Mouse (Mus musculus) kidney, embryonic 15.5 days (tissue): ENCODE results near the gene Best3. TPM values are rescaled to one million over a fixed set of nuclear protein-coding genes. Genes with fewer than 3 reads are reported as not detected.
A peak's percentile ranks its signal among the peaks of the same experiment; 100 is the strongest.
"Not testable (repeated sequence)": the region's sequence is repeated elsewhere in the genome, so short reads cannot be mapped to it uniquely, and the experiment has no call there.

Experiments used
- ATAC-seq: fragments of 200-750 bp; cut with Nextera tagmentation; replicated peaks from 2 replicates; pipeline ENCODE4 v1.8.0; 2017; ENCODE audit warnings: moderate TSS enrichment; ENCODE audit not compliant: low FRiP score
- H3K27ac ChIP-seq: fragments of 300-500 bp; sonication (generic); 2 replicates; pipeline ENCODE4 v1.5.1; 2015; ENCODE audit warnings: mild to moderate bottlenecking, inconsistent platforms
- H3K27me3 ChIP-seq: fragments of 300-500 bp; sonication (generic); 2 replicates; pipeline ENCODE4 v1.6.1; 2015; ENCODE audit warnings: inconsistent platforms
- H3K36me3 ChIP-seq: fragments of 300-500 bp; sonication (generic); 2 replicates; pipeline ENCODE4 v1.6.1; 2015; ENCODE audit warnings: inconsistent platforms
- H3K4me1 ChIP-seq: fragments of 300-500 bp; sonication (generic); 2 replicates; pipeline ENCODE4 v1.6.1; 2015; ENCODE audit warnings: inconsistent platforms
- H3K4me2 ChIP-seq: fragments of 300-500 bp; sonication (generic); 2 replicates; pipeline ENCODE4 v1.6.1; 2015; ENCODE audit warnings: moderate library complexity, mild to moderate bottlenecking, inconsistent platforms
- H3K4me3 ChIP-seq: fragments of 300-500 bp; sonication (generic); replicated peaks from 2 replicates; pipeline ENCODE4 v1.5.1; 2015; ENCODE audit warnings: mild to moderate bottlenecking, inconsistent platforms
- H3K9ac ChIP-seq: fragments of 300-500 bp; sonication (generic); 2 replicates; pipeline ENCODE4 v1.6.1; 2015; ENCODE audit warnings: mild to moderate bottlenecking, inconsistent platforms
- H3K9me3 ChIP-seq: fragments of 300-500 bp; sonication (generic); replicated peaks from 2 replicates; pipeline ENCODE4 v1.6.1; 2016; ENCODE audit warnings: inconsistent platforms
- WGBS: fragments of 180-500 bp; shearing (Covaris S2); methylation state at CpG from one replicate; pipeline ENCODE4 v1.1.7; 2015; ENCODE audit warnings: mixed read lengths; 5-methylcytosine and 5-hydroxymethylcytosine counted together
- polyA plus RNA-seq: library from polyadenylated mRNA; unstranded; fragments of >200 nt; fragmentation: Nextera tagmentation; extraction: Ambion mirVana; gene quantifications from 2 replicates; pipeline ENCODE4 v1.2.1, GENCODE M21; 2015

The Best3 gene
- polyA plus RNA-seq, 1 experiment from 2014 or later, result 0.30 TPM

DNA sequence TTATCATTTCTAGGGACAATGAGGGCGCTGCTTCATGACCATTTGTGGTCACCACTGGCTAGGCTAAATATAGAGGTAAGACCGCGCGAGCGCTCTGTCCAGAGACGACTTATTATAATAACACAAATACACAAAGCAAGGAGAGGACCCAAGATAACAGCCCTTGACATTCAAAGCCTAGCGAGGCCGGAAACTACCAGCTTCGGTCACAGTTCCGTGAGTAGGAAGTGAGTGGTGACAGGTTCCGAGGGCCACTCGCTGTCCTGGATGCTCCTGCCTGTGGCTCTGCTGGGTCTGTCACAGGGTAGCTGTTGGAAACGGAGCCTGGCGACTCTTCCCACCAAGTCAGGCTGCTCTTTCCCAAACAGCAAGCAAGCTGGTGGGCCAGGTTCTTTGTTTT is 56.2 kb downstream of the Best3 start:
- 84% methylated on average over 14 of the region's 14 CpGs for WGBS
- no peak overlapping the region for H3K4me2 ChIP-seq
- peaks cover 19% of the 10 kb centered on the region for H3K4me1 ChIP-seq
- ATAC-seq, result no peak
- H3K27me3 ChIP-seq, result peaks cover 12% of the 10 kb centered on the region; the same call in 1 of the 2 replicates
- no peak overlapping the region for H3K9ac ChIP-seq
- H3K4me3 ChIP-seq, result no peak overlapping the region
- H3K36me3 ChIP-seq, result no peaks in the 10 kb centered on the region
- H3K9me3 ChIP-seq, result no peaks in the 10 kb centered on the region
- H3K27ac ChIP-seq, result no peak overlapping the region

DNA sequence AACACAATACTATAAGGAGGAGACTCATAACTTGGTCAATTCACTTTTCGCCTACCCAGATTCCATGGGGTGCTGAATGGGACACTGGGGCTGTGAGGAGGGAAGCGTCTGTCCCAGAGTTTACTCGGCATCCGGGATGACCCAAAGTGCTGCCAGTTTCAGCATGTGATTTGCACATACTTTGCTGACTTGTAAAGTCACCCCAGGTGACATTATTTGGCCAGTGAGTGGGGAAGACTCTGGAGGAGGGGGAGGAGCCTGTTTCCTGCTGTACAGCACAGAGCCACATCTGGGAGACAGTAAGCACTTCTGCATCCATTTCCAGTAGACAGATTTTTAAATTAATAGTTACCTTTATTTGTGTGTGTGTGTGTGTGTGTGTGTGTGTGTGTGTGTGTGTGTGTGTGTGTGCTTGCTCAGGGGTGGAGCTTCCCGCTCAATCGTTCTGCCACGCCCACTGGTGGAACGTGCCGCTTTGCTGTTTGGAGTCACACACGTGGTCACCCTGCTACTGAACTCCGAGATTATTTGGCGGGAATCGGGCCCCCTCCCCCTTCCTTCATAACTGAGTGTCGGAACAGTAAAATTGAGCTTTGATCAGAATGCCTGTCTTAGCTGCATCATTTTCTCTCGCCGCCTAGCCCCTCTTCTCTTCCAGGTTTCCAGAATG is 57.5 kb downstream of the Best3 start:
- not testable (repeated sequence) for H3K9ac ChIP-seq, H3K36me3 ChIP-seq, H3K27ac ChIP-seq, H3K4me3 ChIP-seq, ATAC-seq, H3K9me3 ChIP-seq
- 55% methylated on average over 16 of the region's 16 CpGs for WGBS
- H3K27me3 ChIP-seq, result peaks cover 12% of the 10 kb centered on the region; the same call in 1 of the 2 replicates
- H3K4me2 ChIP-seq, result peak overlapping the region; percentile 33
- peaks cover 23% of the 10 kb centered on the region for H3K4me1 ChIP-seq

DNA sequence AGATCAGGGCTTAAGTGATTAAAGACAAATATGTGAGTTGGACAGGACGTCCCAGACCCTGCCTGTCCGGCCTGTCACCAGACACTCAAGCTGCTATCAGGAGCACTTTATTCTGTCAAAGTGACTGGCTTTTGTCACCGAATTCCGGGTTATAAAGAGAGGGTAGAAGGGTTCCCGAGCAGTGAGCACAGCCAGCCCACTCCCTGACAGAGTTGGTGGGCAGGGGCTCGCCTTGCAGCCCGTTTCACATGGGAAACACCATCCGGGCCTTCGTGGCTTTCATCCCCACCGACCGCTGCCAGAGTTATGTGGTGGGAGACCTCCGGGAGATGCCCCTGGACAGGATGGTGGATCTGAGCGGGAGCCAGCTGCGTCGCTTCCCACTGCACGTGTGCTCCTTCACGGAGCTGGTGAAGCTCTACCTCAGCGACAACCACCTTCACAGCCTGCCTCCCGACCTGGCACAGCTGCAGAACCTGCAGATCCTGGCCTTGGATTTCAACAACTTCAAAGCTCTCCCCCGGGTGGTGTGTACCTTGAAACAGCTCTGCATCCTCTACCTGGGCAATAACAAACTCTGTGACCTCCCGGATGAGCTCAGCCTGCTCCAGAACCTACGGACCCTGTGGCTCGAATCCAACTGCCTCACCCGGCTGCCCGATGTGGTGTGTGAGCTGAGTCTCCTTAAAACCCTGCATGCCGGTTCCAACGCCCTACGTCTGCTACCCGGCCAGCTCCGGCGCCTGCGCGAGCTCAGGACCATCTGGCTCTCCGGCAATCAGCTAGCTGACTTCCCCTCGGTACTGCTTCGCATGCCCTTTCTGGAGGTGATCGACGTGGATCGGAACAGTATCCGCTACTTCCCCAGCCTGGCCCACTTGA is 59.3 kb downstream of the Best3 start, which contains the start of gene Lrrc10:
Gene Lrrc10 (plus strand): TSS at position 167 of the 882 bp plus-strand sequence.
- H3K27ac ChIP-seq, result no peak within 1 kb of the TSS
- H3K9me3 ChIP-seq, result no peaks in the 10 kb centered on the region
- H3K4me3 ChIP-seq, result peak within 1 kb of the TSS; percentile 15
- H3K4me1 ChIP-seq, result peaks cover 27% of the 10 kb centered on the region
- H3K4me2 ChIP-seq, result peak within 1 kb of the TSS; percentile 46
- no peak within 1 kb of the TSS for H3K9ac ChIP-seq
- WGBS, result 39% methylated on average over 40 of the region's 40 CpGs
- peaks cover 12% of the 10 kb centered on the region; the same call in 1 of the 2 replicates for H3K27me3 ChIP-seq
- peaks cover 16% of the 10 kb centered on the region for H3K36me3 ChIP-seq
- ATAC-seq, result no peak; the same call in 1 of the 2 replicates

DNA sequence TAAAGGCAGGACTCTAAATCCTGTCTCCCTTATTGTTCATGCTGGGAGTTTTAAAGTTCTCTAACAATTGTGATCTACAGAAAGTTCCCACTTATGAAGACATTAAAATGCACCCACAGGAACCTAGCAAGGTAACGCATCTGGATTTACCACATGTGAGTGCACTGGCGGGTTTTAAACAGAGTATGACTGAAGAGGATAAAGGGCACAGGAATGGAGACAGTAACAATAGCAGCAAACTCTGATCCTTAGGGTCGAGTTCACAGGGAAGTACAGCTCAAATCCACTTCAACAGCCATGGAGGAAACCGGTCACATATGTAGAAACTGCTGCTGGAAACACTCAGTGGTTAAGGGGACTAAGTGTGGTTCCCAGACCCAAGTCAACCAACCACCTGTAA is 63.1 kb downstream of the Best3 start:
- H3K4me3 ChIP-seq, result no peak overlapping the region
- no peak overlapping the region for H3K4me2 ChIP-seq
- WGBS, result 77% methylated on average over 4 of the region's 4 CpGs
- no peak for ATAC-seq
- H3K9ac ChIP-seq, result no peak overlapping the region
- H3K27me3 ChIP-seq, result peaks cover 7% of the 10 kb centered on the region; the same call in 1 of the 2 replicates
- H3K27ac ChIP-seq, result no peak overlapping the region
- H3K9me3 ChIP-seq, result no peaks in the 10 kb centered on the region
- peaks cover 55% of the 10 kb centered on the region for H3K36me3 ChIP-seq
- H3K4me1 ChIP-seq, result peaks cover 22% of the 10 kb centered on the region

DNA sequence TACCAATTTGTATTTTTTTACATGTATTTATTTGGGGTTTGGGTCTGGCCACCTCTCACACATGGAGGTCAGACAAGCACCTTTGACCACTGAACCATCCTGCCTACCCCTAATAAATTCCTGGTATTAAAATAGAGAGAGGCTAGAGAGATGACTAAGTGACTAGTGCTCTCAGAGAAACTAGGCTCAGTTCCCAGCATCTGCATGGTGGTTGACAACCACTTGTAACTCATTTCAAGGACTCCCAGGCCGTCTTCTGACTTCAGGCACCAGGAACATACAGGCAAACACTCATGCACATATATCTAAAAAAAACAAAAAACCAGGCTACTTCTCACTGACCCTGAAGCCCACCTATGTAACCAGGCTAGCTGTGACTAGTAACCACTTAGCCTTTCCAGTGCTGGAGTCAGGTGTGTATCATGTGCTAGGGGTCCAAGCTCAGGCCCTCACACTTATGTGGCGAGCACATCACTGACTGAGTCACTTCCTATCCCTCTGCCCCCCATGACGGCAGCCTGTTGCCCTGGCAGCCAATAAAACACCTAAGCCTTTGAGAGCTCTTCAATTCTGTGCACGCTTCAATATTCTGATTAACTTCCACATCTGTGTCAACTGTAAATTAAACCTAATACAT is 64.0 kb downstream of the Best3 start:
- Histone ChIP-seq H3K4me3 (no peak overlapping the region), H3K27ac (no peak overlapping the region), H3K4me2 (no peak overlapping the region), H3K36me3 (peaks cover 63% of the 10 kb centered on the region), H3K9me3 (no peaks in the 10 kb centered on the region), H3K4me1 (peaks cover 22% of the 10 kb centered on the region), H3K9ac (no peak overlapping the region), H3K27me3 (peaks cover 6% of the 10 kb centered on the region; the same call in 1 of the 2 replicates)
- 73% methylated on average over 4 of the region's 4 CpGs for WGBS
- no peak for ATAC-seq

DNA sequence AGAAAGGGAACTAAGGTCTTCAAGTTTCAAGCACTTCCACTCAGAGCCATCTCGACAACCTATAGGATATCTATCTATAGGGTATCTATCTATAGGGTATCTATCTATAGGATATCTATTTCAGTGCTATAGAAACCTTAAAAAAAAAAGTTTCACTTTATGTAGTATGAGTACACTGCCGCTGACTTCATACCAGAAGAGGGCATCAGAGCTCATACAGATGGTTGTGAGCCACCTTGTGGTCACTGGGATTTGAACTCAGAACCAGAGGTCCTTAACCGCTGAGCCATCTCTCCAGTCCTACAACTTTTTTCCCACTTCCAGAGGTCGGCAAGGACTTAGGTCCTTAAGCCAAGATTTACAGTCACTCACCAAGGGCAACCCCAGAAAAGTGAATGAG is 69.6 kb downstream of the Best3 start:
- 91% methylated on average over 4 of the region's 4 CpGs for WGBS
- peaks cover 99% of the 10 kb centered on the region for H3K36me3 ChIP-seq
- H3K9me3 ChIP-seq, result no peaks in the 10 kb centered on the region
- ATAC-seq, result no peak
- H3K27ac ChIP-seq, result no peak overlapping the region
- no peak overlapping the region for H3K4me3 ChIP-seq
- no peaks in the 10 kb centered on the region for H3K27me3 ChIP-seq
- H3K9ac ChIP-seq, result no peak overlapping the region
- no peak overlapping the region for H3K4me2 ChIP-seq
- H3K4me1 ChIP-seq, result peaks cover 13% of the 10 kb centered on the region

DNA sequence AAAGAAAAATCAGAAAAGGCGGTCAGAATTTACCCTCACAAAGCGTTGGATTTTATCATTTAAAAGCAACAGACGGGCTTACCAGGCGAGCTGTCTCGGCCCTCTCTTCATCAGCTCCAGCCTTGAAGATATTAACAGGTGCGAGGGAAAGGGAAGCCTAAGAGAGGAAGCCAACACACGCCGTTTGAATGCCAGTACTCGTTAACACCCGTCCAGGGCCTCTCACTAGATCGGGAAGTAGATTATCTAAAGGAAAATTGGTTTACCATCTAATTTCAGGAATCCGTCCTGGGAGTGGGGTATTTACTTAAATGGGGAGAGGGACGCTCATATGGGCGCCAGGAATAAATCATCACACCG is 76.8 kb downstream of the Best3 start:
- Histone ChIP-seq H3K4me3 (peak overlapping the region; percentile 64), H3K27me3 (no peaks in the 10 kb centered on the region), H3K4me2 (peak overlapping the region; percentile 76), H3K9ac (peak overlapping the region; percentile 76), H3K9me3 (no peaks in the 10 kb centered on the region), H3K27ac (peak overlapping the region; percentile 82; the same call in 1 of the 2 replicates), H3K36me3 (peaks cover 43% of the 10 kb centered on the region), H3K4me1 (peaks cover 22% of the 10 kb centered on the region)
- 0 out of 2 replicates have a peak, but pooled peaks have one; percentile 2 for ATAC-seq
- 3% methylated on average over 15 of the region's 15 CpGs for WGBS

DNA sequence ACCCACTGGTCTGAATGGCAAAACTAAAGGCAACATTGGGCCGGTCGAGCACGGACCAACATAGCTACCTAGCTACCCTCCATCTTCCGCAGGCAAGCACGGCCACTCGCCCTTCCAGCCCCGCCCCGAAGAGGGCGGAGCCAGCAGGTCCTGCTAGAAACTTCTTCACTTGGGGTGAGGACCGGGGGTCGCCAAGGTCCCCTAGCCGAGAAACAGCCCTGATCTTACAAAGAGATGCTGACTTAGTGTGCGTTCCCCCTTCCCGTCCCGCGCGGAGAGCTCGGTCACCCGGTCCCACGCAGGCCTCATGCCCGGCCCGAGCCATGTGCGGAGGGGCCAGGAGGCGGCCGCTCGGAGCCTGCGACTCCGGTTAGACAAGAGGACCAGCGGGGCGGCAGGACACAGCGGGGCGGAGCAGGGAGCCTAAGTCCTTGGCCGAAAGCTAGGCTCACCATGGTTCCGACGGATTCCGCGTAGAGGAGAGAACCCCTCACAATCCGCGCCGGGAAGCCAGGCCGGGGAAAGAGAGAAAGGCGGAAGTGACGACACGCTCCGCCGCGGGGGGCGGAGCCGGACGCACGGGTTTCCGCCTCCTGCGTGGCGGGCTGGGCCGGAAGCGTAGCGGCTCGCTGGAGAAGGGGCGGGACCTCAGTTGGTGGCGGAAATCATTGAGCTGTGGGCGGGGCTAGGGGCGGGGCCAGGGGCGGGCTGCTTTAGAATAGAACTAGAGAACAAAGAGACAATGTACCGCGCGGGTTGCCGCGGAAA is 77.3 kb downstream of the Best3 start, which contains the start of gene Cct2:
Gene Cct2 (minus strand): TSS at position 561 of the 768 bp plus-strand sequence.
- Histone ChIP-seq H3K4me2 (peak within 1 kb of the TSS; percentile 76), H3K9ac (peak within 1 kb of the TSS; percentile 76), H3K4me3 (peak within 1 kb of the TSS; percentile 64), H3K27me3 (no peaks in the 10 kb centered on the region), H3K4me1 (peaks cover 22% of the 10 kb centered on the region), H3K9me3 (no peaks in the 10 kb centered on the region), H3K27ac (peak within 1 kb of the TSS; percentile 86), H3K36me3 (peaks cover 38% of the 10 kb centered on the region)
- 1% methylated on average over 65 of the region's 68 CpGs for WGBS
- ATAC-seq, result peak; percentile 95

DNA sequence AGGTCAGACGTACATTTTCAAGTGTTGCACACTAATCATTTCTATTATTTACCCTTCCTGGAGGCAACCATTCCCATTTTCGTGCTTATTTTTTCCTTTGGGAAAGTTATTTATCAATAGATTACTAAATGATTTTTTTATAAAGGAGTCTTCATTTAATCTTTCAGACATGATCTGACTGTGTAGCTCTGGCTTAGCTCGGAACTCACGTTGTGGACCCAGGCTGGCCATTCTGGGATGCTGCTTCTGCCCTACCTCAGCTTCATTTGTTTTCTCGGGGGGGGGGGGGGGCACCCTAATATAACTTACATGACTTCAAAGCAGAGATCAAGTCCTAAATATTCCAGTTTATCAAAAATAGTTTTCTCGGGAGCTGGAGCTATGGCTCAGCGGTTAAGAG is 78.0 kb downstream of the Best3 start:
- peaks cover 16% of the 10 kb centered on the region for H3K4me1 ChIP-seq
- peak overlapping the region; percentile 64 for H3K4me3 ChIP-seq
- H3K27me3 ChIP-seq, result no peaks in the 10 kb centered on the region
- no peaks in the 10 kb centered on the region for H3K9me3 ChIP-seq
- H3K9ac ChIP-seq, result peak overlapping the region; percentile 42; the same call in 1 of the 2 replicates
- peak; percentile 38 for ATAC-seq
- H3K4me2 ChIP-seq, result peak overlapping the region; percentile 63
- 10% methylated on average over 7 of the region's 7 CpGs for WGBS
- peaks cover 34% of the 10 kb centered on the region for H3K36me3 ChIP-seq
- peak overlapping the region; percentile 86 for H3K27ac ChIP-seq

DNA sequence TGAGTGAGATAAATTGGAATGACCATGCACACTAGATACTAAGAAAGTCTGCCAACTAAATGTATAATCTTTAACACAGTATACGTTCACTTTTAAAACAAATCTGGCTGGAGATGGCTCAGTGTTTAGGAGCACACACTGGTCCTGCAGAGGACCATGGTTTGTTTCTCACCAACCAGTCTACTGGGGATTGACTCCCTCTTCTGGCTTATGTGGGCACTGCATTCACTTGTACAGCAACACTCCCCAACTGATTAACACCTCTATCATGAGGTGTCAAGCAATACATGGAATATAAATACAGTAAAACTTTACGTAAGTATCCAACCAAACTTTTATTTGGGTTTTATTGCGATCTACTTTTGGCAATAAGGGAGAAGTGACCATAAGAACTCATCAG is 83.0 kb downstream of the Best3 start:
- Histone ChIP-seq H3K4me1 (no peaks in the 10 kb centered on the region), H3K9me3 (no peaks in the 10 kb centered on the region), H3K4me2 (no peak overlapping the region), H3K4me3 (no peak overlapping the region), H3K9ac (no peak overlapping the region), H3K36me3 (peaks cover 47% of the 10 kb centered on the region), H3K27me3 (no peaks in the 10 kb centered on the region), H3K27ac (no peak overlapping the region)
- ATAC-seq, result no peak
- 92% methylated on average over 3 of the region's 3 CpGs for WGBS

DNA sequence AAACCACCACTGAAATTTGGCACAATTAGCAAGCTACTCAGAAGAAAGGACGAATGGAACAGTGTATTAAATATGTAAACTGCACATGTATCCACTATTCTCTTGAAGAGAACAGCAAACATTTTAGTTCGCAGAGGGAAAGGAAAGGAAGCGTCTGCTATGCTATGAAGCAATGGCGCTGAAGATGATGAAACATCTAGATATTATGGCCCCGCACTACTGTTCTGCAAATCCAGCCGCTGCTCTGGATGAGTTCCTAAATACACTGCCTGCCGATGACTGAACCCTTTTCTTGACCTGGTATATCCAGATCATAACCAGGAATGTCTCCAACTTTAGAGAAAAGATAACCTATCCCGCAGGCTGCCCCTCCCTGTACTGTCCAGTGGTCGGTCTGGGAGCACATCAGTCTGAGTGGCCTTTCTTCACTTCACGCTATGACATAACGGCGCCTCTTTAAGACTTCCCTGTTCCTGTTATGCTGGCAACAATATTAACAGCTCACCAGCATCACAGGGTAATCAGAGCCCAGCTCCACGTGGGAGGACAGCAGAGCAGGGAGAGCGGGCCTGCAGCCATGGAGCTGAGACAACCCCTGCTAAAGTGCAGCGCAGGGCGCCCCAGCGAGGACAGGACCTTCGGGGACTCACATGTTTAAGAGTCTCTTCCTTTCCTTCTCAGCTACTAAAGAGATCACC is 86.2 kb downstream of the Best3 start:
- H3K36me3 ChIP-seq, result peaks cover 71% of the 10 kb centered on the region
- no peak for ATAC-seq
- no peaks in the 10 kb centered on the region for H3K27me3 ChIP-seq
- no peak overlapping the region for H3K4me3 ChIP-seq
- WGBS, result 86% methylated on average over 18 of the region's 18 CpGs
- H3K9me3 ChIP-seq, result no peaks in the 10 kb centered on the region
- H3K9ac ChIP-seq, result no peak overlapping the region
- H3K27ac ChIP-seq, result no peak overlapping the region
- H3K4me1 ChIP-seq, result no peaks in the 10 kb centered on the region
- no peak overlapping the region for H3K4me2 ChIP-seq
